7 mouse cellular contexts compared by ENCODE assay signal in the genomic region with DNA sequence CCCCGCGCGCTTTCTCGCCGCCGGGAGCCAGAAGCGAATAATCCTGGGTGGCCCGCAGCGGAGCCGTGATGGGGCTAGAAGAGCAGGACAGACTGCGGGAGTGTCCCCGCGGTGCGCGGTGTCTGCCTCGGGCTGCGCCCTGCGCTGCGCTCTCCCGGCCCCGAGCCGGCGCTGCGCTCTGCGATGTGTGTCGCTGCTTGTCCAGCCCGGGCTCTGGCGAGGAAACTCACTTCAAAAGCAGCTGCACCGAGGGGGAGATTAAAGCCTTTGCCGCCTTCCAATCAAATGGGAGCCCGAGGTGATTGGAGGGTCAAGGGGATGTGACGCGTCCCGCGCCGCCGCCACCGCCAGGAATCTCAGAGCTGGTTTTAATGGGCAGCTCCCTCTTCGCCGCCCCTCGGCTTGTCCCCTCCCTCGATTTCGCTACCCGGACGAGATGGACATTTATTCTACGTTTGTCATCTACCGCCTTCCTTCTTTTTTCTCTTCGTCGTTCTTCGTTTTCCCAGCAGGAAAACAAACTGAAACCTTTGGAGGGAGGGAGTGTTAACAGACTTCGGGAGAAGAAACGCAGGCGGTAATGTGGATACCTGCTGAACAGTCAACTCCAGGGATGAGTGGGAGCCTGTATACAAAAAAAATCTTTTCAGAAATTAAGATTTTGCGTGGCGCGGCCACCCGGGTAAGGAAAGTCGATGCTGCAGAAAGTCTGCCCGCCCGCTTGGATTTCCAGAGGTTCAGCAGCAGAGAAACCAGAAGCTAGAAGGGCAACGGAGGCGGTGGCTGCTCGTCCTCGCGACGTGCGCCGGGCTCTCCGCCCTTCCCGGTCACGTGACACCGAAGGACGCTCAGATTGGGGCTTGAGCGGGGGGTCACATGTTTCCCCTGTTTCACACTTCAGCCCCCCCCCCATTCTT. TPM values are rescaled to one million over a fixed set of nuclear protein-coding genes. Genes with fewer than 3 reads are reported as not detected.
DNase-seq lines count a peak whose midpoint lies in the region; ATAC-seq and TF ChIP-seq lines count a peak whose summit lies in the region.

No protein-coding gene starts in this region.

- H3K4me3 ChIP-seq in kidney, adult 2 months (ENCODE audit: insufficient read depth, low read depth, low read length), result peak overlapping the region; percentile 85
- peak overlapping the region; percentile 89 for H3K4me3 ChIP-seq in limb, embryonic 12.5 days (replicated peaks)
- peak overlapping the region; percentile 86 for H3K4me3 ChIP-seq in midbrain, embryonic 15.5 days

- peak overlapping the region; percentile 92 for H3K27ac ChIP-seq in kidney, adult 2 months (ENCODE audit: insufficient read depth, low read depth, low read length)
- peak overlapping the region; percentile 98 for H3K27ac ChIP-seq in limb, embryonic 12.5 days
- peak overlapping the region; percentile 90 for H3K27ac ChIP-seq in midbrain, embryonic 15.5 days

- no peaks in the 10 kb centered on the region for H3K4me1 ChIP-seq in kidney, adult 2 months (ENCODE audit: control insufficient read depth, insufficient read depth, low read length)
- H3K4me1 ChIP-seq in limb, embryonic 12.5 days (replicated peaks), result peaks cover 54% of the 10 kb centered on the region
- H3K4me1 ChIP-seq in midbrain, embryonic 15.5 days, result peaks cover 64% of the 10 kb centered on the region

- peak overlapping the region; percentile 97 for H3K9ac ChIP-seq in limb, embryonic 12.5 days (replicated peaks)
- peak overlapping the region; percentile 78 for H3K9ac ChIP-seq in midbrain, embryonic 15.5 days

- DNase-seq in adrenal gland, postnatal 14 days, result peak; percentile 98
- DNase-seq in embryo, embryonic 9.5 days (ENCODE audit: extremely low spot score), result peak; percentile 97
- DNase-seq in kidney, adult 2 months, result peak; percentile 99
- peak; percentile 63 to 68 for DNase-seq in spleen, postnatal 36 days (ENCODE audit: low spot score in 2 of 2)

- H3K4me2 ChIP-seq in limb, embryonic 12.5 days, result peak overlapping the region; percentile 86
- H3K4me2 ChIP-seq in midbrain, embryonic 15.5 days, result peak overlapping the region; percentile 88

- H3K9me3 ChIP-seq in limb, embryonic 12.5 days, result no peaks in the 10 kb centered on the region
- H3K9me3 ChIP-seq in midbrain, embryonic 15.5 days, result no peaks in the 10 kb centered on the region

- ATAC-seq in granulocyte monocyte progenitor cell, adult 5-6 weeks (replicated peaks; ENCODE audit: poor library complexity, severe bottlenecking), result peak; percentile 52
- ATAC-seq in limb, embryonic 12.5 days (ENCODE audit: insufficient number of reproducible peaks, insufficient read depth, low FRiP score, low TSS enrichment, low read depth), result peak; percentile 66
- peak; percentile 86 for ATAC-seq in midbrain, embryonic 15.5 days (replicated peaks)

- peaks cover 16% of the 10 kb centered on the region for H3K36me3 ChIP-seq in kidney, adult 2 months (ENCODE audit: control insufficient read depth, insufficient read depth, low read length)
- H3K36me3 ChIP-seq in limb, embryonic 12.5 days, result peaks cover 20% of the 10 kb centered on the region
- H3K36me3 ChIP-seq in midbrain, embryonic 15.5 days (replicated peaks), result no peaks in the 10 kb centered on the region

- under 1% methylated on average over 74 of the region's 74 CpGs for WGBS in kidney, adult 2 months
- under 1% methylated on average over 74 of the region's 74 CpGs for WGBS in limb, embryonic 12.5 days
- WGBS in midbrain, embryonic 15.5 days, result under 1% methylated on average over 74 of the region's 74 CpGs

- H3K27me3 ChIP-seq in kidney, adult 2 months (replicated peaks; ENCODE audit: control insufficient read depth, insufficient read depth, low read length), result no peaks in the 10 kb centered on the region
- peaks cover 51% of the 10 kb centered on the region for H3K27me3 ChIP-seq in limb, embryonic 12.5 days
- H3K27me3 ChIP-seq in midbrain, embryonic 15.5 days (replicated peaks), result peaks cover 25% of the 10 kb centered on the region

- no peak for TF ChIP-seq CTCF in kidney, adult 2 months (conservative IDR thresholded peaks at IDR 0.05; ENCODE audit: insufficient read depth, insufficient read length, low read depth, low read length)

- TF ChIP-seq POLR2A in kidney, adult 2 months (IDR thresholded peaks at IDR 0.05; ENCODE audit: low read depth, low read length), result peak; percentile 99

RNA-seq across cellular contexts. Expression of a gene that starts 1.5 kb away (rescaled TPM):
- total RNA-seq in adrenal gland, postnatal 14 days (2021), result 22.3 and 24.3 TPM in 2 replicates
- total RNA-seq in granulocyte monocyte progenitor cell, adult 5-6 weeks (2014; fragmentation: Nextera tagmentation), result not detected in 2 replicates
- total RNA-seq in granulocyte monocyte progenitor cell, adult 5-6 weeks (2017), result 0.04 and 0.05 TPM in 2 replicates
- polyA plus RNA-seq in kidney, adult 2 months (2012; rRNA removed), result 56.9 and 85.8 TPM in 2 replicates
- 46.0 and 47.1 TPM in 2 replicates for polyA plus RNA-seq in limb, embryonic 12.5 days (2016; fragmentation: Nextera tagmentation; extraction: Ambion mirVana)
- 5.8 and 5.9 TPM in 2 replicates for polyA plus RNA-seq in midbrain, embryonic 15.5 days (2015; fragmentation: Nextera tagmentation; extraction: Ambion mirVana)

RNA-seq across cellular contexts. Expression of a gene that starts 31.6 kb away (rescaled TPM):
- total RNA-seq in adrenal gland, postnatal 14 days (2021), result 3.8 and 4.2 TPM in 2 replicates
- 30.9 and 34.8 TPM in 2 replicates for total RNA-seq in granulocyte monocyte progenitor cell, adult 5-6 weeks (2014; fragmentation: Nextera tagmentation)
- 19.3 and 23.4 TPM in 2 replicates for total RNA-seq in granulocyte monocyte progenitor cell, adult 5-6 weeks (2017)
- 3.3 TPM in 2 replicates for polyA plus RNA-seq in kidney, adult 2 months (2012; rRNA removed)
- 0.41 TPM in 1 of 2 replicates, not detected in the other for polyA plus RNA-seq in limb, embryonic 12.5 days (2016; fragmentation: Nextera tagmentation; extraction: Ambion mirVana)
- polyA plus RNA-seq in midbrain, embryonic 15.5 days (2015; fragmentation: Nextera tagmentation; extraction: Ambion mirVana), result 0.31 and 0.32 TPM in 2 replicates

Comparison
In these comparisons a context has a peak if more than half of its experiments do, and no peak if none do; other contexts are left out.
1. Peak in every context shown above with its lines: DNase-seq, ATAC-seq, H3K4me3 ChIP-seq and H3K27ac ChIP-seq.